Mouse (Mus musculus): ENCODE data around the gene Mydgf. TPM values are rescaled to one million over a fixed set of nuclear protein-coding genes. Genes with fewer than 3 reads are reported as not detected.
A peak's percentile ranks its signal among the peaks of the same experiment; 100 is the strongest.

Mydgf gene
- polyA plus RNA-seq, 1 experiment from 2014 or later, result 94.7 TPM

- Histone ChIP-seq H3K9me3 (ENCODE audit: control insufficient read depth, low read depth, low read length) (no peaks in the 10 kb centered on the region), H3K4me2 (replicated peaks; ENCODE audit: low read depth, low read length) (no peak overlapping the region), H3K4me1 (ENCODE audit: control insufficient read depth, insufficient read depth, low read length) (peaks cover 18% of the 10 kb centered on the region; the same call in 1 of the 2 replicates), H3K27me3 (ENCODE audit: control insufficient read depth, insufficient read depth, low read length) (peaks cover 19% of the 10 kb centered on the region), H3K27ac (ENCODE audit: low read length) (no peak overlapping the region), H3K9ac (replicated peaks; ENCODE audit: low read depth, low read length) (no peak overlapping the region), H3K36me3 (ENCODE audit: control insufficient read depth, insufficient read depth, low read length) (no peaks in the 10 kb centered on the region), H3K4me3 (ENCODE audit: low read depth, low read length) (no peak overlapping the region)
- no peak for ATAC-seq (ENCODE audit: insufficient number of reproducible peaks, insufficient read depth, low FRiP score, low read depth)
- WGBS, result 86% methylated on average over 7 of the region's 7 CpGs
Measured at GRCm38 (mm10) chr17:56136558-56136957, 47.2 kb downstream of the Mydgf start.

DNA sequence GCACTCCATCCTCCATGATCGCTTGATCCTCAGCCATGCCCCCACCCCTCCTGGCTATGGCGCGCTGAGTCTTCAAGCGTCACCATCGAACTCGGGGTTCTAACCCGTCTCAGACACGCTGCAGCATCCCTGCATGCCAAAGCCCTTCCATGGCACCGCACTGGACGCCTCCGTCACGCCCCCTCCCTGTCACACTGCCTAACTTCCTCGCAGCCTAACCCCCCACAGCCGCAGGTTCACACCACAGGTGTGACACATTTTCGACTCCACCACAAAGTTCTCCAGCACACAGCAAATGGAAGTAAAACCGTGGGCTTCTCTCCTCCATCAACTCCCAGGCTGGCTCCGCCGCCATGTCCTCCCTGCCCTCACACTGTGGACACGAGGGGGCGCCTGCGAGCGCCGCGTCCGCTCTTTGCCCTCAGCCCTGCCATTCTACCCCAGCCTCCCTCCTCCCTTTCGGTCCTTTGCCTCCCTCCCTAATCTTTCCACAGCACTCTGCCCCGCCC, 49.2 kb downstream of the Mydgf start:
- Histone ChIP-seq H3K4me3 (ENCODE audit: low read depth, low read length) (peak overlapping the region; percentile 19), H3K9ac (replicated peaks; ENCODE audit: low read depth, low read length) (no peak overlapping the region; the same call in 1 of the 2 replicates), H3K27ac (ENCODE audit: low read length) (no peak overlapping the region), H3K4me2 (replicated peaks; ENCODE audit: low read depth, low read length) (peak overlapping the region; percentile 64), H3K4me1 (ENCODE audit: control insufficient read depth, insufficient read depth, low read length) (peaks cover 14% of the 10 kb centered on the region; the same call in 1 of the 2 replicates), H3K9me3 (ENCODE audit: control insufficient read depth, low read depth, low read length) (no peaks in the 10 kb centered on the region), H3K36me3 (ENCODE audit: control insufficient read depth, insufficient read depth, low read length) (no peaks in the 10 kb centered on the region), H3K27me3 (ENCODE audit: control insufficient read depth, insufficient read depth, low read length) (peaks cover 4% of the 10 kb centered on the region; the same call in 1 of the 2 replicates)
- 2% methylated on average over 27 of the region's 27 CpGs for WGBS
- ATAC-seq (ENCODE audit: insufficient number of reproducible peaks, insufficient read depth, low FRiP score, low read depth), result no peak

DNA sequence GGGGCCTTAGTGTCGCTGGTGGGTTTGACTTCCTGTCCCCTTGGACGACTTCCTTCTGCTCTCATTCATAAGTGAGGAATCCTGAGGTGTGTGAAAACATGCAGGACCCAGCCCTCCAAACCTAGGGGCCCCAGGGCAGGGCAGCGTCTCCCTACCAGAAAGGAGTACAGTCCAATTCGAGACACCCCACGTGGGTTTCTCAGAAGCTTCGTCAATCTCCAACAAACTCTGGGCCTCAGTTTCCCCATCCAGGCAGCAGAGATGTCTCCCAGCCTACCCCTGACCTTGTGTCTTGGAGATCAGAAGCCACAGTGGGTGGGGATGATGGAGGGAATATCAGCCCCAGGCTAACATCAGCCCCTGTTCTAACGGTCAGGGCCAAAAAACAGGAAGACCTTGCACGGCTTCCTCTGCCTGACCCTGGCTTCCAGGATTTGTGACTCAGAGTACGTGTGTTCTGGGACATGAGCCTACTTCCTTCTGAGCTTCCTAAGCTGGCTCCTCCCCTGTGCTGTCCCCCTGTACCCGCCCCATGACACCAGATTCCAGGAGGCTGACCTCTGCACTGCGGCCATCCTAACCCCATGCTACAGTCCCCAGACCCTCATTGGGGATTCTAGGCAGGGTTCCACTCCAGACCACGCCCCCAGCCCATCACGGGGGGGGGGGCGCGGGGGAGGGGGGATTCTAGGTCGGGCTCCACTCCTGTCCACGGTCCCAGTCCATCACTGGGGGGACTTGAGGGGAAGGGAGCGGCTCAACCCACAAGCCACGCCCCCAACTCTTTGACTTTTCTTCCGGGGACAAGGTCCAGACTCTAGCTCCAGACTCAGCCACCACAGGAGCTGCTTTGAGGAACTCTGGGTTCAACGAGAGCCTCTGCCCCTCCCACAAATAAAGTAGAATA, 50.0 kb downstream of the Mydgf start:
- Histone ChIP-seq H3K4me2 (replicated peaks; ENCODE audit: low read depth, low read length) (peak overlapping the region; percentile 64), H3K27me3 (ENCODE audit: control insufficient read depth, insufficient read depth, low read length) (no peaks in the 10 kb centered on the region), H3K9me3 (ENCODE audit: control insufficient read depth, low read depth, low read length) (no peaks in the 10 kb centered on the region), H3K9ac (replicated peaks; ENCODE audit: low read depth, low read length) (no peak overlapping the region), H3K4me3 (ENCODE audit: low read depth, low read length) (peak overlapping the region; percentile 19), H3K27ac (ENCODE audit: low read length) (peak overlapping the region; percentile 12; the same call in 1 of the 2 replicates), H3K4me1 (ENCODE audit: control insufficient read depth, insufficient read depth, low read length) (peaks cover 14% of the 10 kb centered on the region; the same call in 1 of the 2 replicates), H3K36me3 (ENCODE audit: control insufficient read depth, insufficient read depth, low read length) (no peaks in the 10 kb centered on the region)
- ATAC-seq (ENCODE audit: insufficient number of reproducible peaks, insufficient read depth, low FRiP score, low read depth), result peak; percentile 75
- WGBS, result 18% methylated on average over 19 of the region's 21 CpGs

DNA sequence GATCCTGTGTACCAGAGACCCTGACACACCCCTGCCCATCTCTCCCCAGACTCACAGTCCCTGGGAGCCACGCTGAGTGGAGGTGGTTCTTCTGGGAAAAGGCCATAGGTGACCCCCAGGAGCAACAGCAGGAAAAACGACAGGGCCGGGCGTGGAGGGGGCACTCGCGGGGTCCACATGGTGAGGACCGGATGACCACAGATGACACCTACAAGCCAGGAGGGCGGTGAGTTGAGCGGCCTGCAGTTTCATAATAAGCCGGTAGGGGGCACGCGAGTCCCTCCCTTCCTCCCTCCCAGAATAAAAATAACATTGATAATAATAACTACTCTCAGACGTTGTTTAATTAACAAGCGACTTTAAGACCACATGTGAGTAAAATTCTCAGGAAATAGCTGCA, 51.1 kb downstream of the Mydgf start:
- no peak overlapping the region for H3K4me3 ChIP-seq (ENCODE audit: low read depth, low read length)
- H3K27ac ChIP-seq (ENCODE audit: low read length), result no peak overlapping the region
- no peaks in the 10 kb centered on the region for H3K27me3 ChIP-seq (ENCODE audit: control insufficient read depth, insufficient read depth, low read length)
- WGBS, result 6% methylated on average over 14 of the region's 14 CpGs
- H3K4me2 ChIP-seq (replicated peaks; ENCODE audit: low read depth, low read length), result no peak overlapping the region
- no peak for ATAC-seq (ENCODE audit: insufficient number of reproducible peaks, insufficient read depth, low FRiP score, low read depth)
- peaks cover 10% of the 10 kb centered on the region; the same call in 1 of the 2 replicates for H3K4me1 ChIP-seq (ENCODE audit: control insufficient read depth, insufficient read depth, low read length)
- H3K9ac ChIP-seq (replicated peaks; ENCODE audit: low read depth, low read length), result no peak overlapping the region
- H3K9me3 ChIP-seq (ENCODE audit: control insufficient read depth, low read depth, low read length), result no peaks in the 10 kb centered on the region
- H3K36me3 ChIP-seq (ENCODE audit: control insufficient read depth, insufficient read depth, low read length), result no peaks in the 10 kb centered on the region

DNA sequence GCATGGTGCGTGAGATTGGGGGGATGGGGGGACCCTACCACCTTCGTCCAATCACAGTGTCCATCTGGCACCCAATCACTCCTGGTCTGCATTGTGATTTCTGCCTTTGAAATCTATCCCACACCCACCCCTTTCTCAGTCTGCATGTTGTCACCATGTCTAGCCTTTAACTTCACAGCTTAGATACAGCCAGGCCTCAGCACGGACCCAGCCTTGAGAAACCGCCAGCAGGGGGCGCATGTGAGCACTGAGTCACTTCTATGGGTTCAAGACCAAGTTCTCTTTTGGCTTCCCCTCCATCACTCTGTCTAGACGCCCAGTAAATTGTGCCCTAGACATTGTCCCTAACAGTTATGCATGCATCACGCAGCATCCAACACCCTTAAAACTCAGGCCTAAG, 51.9 kb downstream of the Mydgf start:
- no peak overlapping the region for H3K27ac ChIP-seq (ENCODE audit: low read length)
- no peaks in the 10 kb centered on the region for H3K36me3 ChIP-seq (ENCODE audit: control insufficient read depth, insufficient read depth, low read length)
- no peak for ATAC-seq (ENCODE audit: insufficient number of reproducible peaks, insufficient read depth, low FRiP score, low read depth)
- no peak overlapping the region for H3K4me2 ChIP-seq (replicated peaks; ENCODE audit: low read depth, low read length)
- no peak overlapping the region for H3K9ac ChIP-seq (replicated peaks; ENCODE audit: low read depth, low read length)
- H3K4me3 ChIP-seq (ENCODE audit: low read depth, low read length), result no peak overlapping the region
- WGBS, result 42% methylated on average over 7 of the region's 7 CpGs
- no peaks in the 10 kb centered on the region for H3K27me3 ChIP-seq (ENCODE audit: control insufficient read depth, insufficient read depth, low read length)
- no peaks in the 10 kb centered on the region for H3K9me3 ChIP-seq (ENCODE audit: control insufficient read depth, low read depth, low read length)
- peaks cover 10% of the 10 kb centered on the region; the same call in 1 of the 2 replicates for H3K4me1 ChIP-seq (ENCODE audit: control insufficient read depth, insufficient read depth, low read length)

DNA sequence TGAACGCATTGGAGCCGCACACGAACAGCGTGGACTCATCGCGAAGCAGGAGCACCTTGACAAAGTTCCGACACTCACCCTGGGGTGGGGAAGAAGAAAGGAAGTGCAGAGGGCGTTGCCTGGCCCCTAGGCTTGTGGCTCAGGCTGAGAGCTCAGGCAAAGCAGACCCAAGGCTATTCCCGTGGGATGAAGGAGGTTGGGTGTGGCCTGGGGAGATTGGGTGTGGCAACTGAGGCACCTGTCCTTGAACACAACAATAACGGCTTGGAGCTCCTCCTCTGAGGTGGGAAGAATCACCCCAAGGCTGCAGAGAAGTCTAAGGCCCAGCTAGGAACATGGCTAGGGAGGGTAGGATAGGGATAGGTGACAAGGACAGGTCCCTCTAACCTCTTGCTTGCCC, 52.6 kb downstream of the Mydgf start:
- no peak for ATAC-seq (ENCODE audit: insufficient number of reproducible peaks, insufficient read depth, low FRiP score, low read depth)

DNA sequence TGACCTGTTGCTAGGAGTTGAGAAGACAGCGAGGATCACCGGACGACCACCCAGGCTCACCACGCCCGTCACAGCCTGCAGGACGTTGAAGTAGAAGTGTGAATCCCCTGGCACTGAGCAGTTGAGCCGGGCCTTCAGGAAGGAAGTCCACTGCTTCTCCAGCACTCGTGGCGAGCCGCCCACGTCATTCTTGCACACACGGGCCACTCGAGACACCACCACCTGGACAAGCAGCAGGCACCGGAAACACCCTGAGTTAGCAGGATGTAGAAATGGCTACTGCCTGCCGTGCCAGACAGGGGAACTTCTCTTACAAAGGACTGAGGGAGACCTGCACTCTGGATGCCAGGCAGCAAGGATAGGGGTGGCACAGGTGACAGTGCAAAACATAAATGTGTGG, 55.5 kb downstream of the Mydgf start:
- Histone ChIP-seq H3K27ac (ENCODE audit: low read length) (no peak overlapping the region), H3K4me1 (ENCODE audit: control insufficient read depth, insufficient read depth, low read length) (no peaks in the 10 kb centered on the region), H3K9me3 (ENCODE audit: control insufficient read depth, low read depth, low read length) (no peaks in the 10 kb centered on the region), H3K4me3 (ENCODE audit: low read depth, low read length) (no peak overlapping the region), H3K9ac (replicated peaks; ENCODE audit: low read depth, low read length) (no peak overlapping the region), H3K36me3 (ENCODE audit: control insufficient read depth, insufficient read depth, low read length) (no peaks in the 10 kb centered on the region), H3K27me3 (ENCODE audit: control insufficient read depth, insufficient read depth, low read length) (peaks cover 5% of the 10 kb centered on the region), H3K4me2 (replicated peaks; ENCODE audit: low read depth, low read length) (no peak overlapping the region)
- WGBS, result 79% methylated on average over 15 of the region's 15 CpGs
- no peak for ATAC-seq (ENCODE audit: insufficient number of reproducible peaks, insufficient read depth, low FRiP score, low read depth)

More for the DNA sequence above, 52.6 kb downstream of the Mydgf start:
- WGBS, result 94% methylated on average over 10 of the region's 10 CpGs
- Histone ChIP-seq H3K9me3 (ENCODE audit: control insufficient read depth, low read depth, low read length) (no peaks in the 10 kb centered on the region), H3K36me3 (ENCODE audit: control insufficient read depth, insufficient read depth, low read length) (no peaks in the 10 kb centered on the region), H3K4me2 (replicated peaks; ENCODE audit: low read depth, low read length) (no peak overlapping the region), H3K9ac (replicated peaks; ENCODE audit: low read depth, low read length) (no peak overlapping the region), H3K4me3 (ENCODE audit: low read depth, low read length) (no peak overlapping the region), H3K27me3 (ENCODE audit: control insufficient read depth, insufficient read depth, low read length) (no peaks in the 10 kb centered on the region), H3K27ac (ENCODE audit: low read length) (no peak overlapping the region), H3K4me1 (ENCODE audit: control insufficient read depth, insufficient read depth, low read length) (peaks cover 10% of the 10 kb centered on the region; the same call in 1 of the 2 replicates)

- H3K9me3 ChIP-seq (ENCODE audit: control insufficient read depth, low read depth, low read length), result peaks cover 10% of the 10 kb centered on the region
- H3K4me1 ChIP-seq (ENCODE audit: control insufficient read depth, insufficient read depth, low read length), result no peaks in the 10 kb centered on the region
- WGBS, result 78% methylated on average over 11 of the region's 11 CpGs
- no peak overlapping the region for H3K27ac ChIP-seq (ENCODE audit: low read length)
- no peak overlapping the region for H3K4me2 ChIP-seq (replicated peaks; ENCODE audit: low read depth, low read length)
- no peak overlapping the region for H3K4me3 ChIP-seq (ENCODE audit: low read depth, low read length)
- H3K9ac ChIP-seq (replicated peaks; ENCODE audit: low read depth, low read length), result no peak overlapping the region
- ATAC-seq (ENCODE audit: insufficient number of reproducible peaks, insufficient read depth, low FRiP score, low read depth), result no peak
- peaks cover 11% of the 10 kb centered on the region for H3K27me3 ChIP-seq (ENCODE audit: control insufficient read depth, insufficient read depth, low read length)
- H3K36me3 ChIP-seq (ENCODE audit: control insufficient read depth, insufficient read depth, low read length), result no peaks in the 10 kb centered on the region
Measured at GRCm38 (mm10) chr17:56126175-56126574, 57.5 kb downstream of the Mydgf start.

Data from stomach, embryonic 14.5 days (tissue).